Mouse (Mus musculus): ENCODE measurements around the gene BC030870.

BC030870 gene

DNA sequence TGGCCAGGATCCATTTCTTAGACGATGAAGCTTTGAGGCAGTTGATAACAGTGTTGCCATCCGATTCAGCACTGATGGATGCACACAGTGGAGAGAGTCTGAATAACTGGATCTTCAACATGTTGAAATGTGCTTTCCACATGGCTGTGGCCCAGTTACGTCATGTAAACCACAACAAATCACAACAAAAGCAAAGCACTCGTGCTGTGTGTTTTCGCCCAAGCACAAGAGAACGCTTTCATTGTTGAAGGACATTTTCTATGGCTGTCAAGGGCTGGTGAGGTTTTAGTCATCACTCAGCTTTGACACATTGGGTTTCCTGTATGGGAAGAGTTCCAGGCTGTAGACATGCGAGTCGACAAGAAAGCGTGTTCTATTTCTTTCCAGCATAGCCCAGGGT lies 48.6 kb downstream of the BC030870 start:
- DNase-seq (ENCODE audit: low spot score in 2 of 2): no peak

DNA sequence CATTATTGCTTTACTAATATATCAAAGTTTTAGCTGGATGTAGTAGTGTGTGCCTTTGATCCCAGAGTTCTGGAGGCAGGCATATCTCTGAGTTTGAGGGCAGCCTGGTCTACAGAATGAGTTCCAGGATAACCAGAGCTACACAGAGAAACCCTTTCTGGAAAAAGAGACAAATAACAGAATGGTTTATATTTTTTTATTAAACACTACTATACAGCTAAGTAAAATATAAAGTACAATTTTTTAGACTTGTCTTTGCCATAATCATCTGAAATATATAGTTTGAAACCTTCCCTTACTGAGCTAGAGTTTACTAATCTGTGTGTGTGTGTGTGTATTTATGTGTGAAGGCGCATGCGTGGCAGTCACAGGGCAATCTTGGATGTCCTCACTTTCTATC lies 54.6 kb downstream of the BC030870 start, which contains the start of gene Gm10663:
TSS of gene Gm10663 (plus strand) at position 301 of the 400 bp plus-strand sequence.
- no peak for DNase-seq (ENCODE audit: low spot score in 2 of 2)

DNA sequence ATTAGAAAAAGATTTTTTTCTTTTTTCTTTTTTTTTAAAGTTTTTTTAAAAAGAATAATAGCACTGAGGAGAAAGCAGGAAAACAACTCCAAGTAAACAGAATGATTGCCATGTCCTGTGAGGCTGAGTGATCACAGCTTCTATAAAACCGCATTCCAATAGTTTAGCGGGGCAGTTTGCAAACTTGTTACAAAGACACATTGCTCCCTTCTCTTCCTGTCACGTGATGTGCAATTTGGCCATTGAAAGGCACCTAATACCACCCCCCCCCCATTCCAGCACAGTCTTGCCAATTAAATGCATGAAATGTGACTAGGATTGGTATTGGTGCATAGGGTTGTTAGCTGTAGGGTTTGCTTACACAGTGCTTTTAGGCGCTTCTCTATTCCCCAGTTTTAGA lies 58.4 kb downstream of the BC030870 start:
- no peak for DNase-seq (ENCODE audit: low spot score in 2 of 2)

DNA sequence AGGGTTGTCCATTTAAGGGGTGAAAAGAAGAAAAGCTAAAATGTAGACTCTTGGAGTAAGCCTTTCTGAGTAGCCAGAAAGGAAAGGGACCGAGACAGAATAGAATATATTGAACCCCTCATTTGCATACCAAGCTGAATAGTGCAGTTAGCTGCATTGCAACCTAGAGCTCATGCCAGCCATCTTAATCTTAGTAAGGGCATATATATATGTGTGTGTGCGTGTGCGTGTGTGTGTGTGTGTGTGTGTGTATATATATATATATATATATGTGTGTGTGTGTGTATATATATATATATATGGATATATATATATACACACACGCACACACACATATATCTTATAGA lies 60.9 kb downstream of the BC030870 start:
- DNase-seq (ENCODE audit: low spot score in 2 of 2): no peak

DNA sequence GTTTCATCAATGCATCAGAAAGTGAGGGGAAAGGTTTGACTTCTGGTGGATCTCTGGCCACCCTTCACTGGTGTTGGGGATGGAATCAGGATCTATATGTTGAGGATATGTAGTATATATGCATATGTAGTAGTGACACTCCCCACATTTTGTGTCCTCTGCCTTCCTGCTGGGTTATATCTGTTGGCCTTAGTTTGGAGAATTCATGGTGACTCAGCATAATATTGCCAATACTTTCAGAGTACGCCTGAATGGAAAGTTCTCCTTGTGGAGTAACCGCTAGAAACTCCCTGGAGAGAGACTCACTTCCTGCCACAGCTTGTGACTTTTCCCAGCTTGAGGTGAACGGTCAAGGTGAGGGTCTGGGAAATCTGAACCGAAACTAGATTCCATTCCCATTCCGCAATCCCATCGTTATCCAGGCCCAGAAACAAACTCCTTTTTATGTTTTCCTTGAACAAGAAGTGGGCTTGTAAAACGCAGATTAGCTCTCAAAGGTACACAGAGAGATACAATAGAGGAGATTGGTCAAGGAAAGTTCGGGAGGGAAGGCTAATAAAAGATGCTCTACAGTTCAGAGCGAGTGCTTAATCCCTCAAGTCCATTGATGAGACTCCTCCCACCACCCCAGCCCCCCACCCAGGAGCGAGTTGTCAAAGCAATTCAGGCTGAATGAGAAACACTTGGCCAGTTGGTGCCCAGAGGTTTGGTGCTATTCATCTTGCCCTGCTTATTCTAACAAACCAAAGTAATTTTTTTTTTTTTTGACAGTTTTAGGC lies 61.5 kb downstream of the BC030870 start:
- DNase-seq (ENCODE audit: low spot score in 2 of 2): no peak

DNA sequence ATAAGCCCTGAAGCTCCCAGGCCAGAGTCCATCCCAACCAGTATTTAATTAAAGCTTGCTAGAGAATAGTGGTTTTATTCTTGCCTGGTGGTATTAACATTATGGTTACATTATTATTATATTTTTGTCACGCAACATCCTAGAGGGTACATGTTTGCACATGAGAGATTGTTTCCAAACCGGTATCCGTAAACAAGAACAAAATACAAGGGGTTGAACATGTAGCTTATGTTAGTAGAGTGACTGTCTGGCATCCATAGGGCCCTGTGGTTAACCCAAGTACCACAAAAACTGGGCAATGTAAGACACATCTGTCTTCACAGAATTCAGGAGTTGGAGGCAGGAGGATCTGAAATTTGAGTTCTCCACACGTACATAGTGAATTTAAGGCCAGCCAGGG lies 62.3 kb downstream of the BC030870 start:
- DNase-seq (ENCODE audit: low spot score in 2 of 2): no peak

DNA sequence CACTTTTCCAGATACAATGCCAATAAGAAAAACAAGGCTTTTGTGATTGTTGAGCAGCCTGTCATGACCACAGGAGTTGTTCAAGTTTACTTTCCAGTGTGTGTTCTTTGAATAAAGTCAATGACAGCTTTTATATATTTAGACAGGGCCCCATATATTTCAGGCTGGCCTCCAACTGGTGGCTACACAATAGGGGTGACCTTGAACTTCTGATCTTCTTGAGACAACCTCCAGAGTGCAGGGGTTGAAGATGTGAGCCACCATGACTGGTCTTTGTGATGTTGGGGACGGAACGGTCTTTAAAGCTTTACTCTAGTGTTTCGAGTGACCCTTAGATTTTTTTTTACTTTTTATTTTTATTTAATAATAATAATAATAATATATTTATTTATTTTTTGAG lies 63.7 kb downstream of the BC030870 start:
- no peak for DNase-seq (ENCODE audit: low spot score in 2 of 2)

DNA sequence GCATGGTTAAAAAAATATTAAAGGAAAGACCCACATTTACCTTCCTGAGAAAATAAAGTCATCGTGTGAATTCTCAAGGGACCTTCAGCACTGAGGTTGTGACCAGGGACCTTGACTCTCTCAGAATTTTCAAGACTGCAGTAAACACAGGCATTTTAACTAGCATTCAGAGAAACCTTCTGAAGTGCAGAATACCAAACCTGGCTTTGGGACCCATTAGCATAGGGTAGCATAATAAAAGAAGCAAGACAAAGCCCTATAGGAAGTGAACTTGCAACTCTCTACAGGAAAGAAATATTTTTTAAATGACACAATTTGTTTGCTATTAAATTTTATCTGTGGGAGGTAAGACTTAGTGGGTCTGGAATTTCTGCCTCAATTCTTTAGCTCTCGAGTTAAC lies 65.3 kb downstream of the BC030870 start:
- no peak for DNase-seq (ENCODE audit: low spot score in 2 of 2)

DNA sequence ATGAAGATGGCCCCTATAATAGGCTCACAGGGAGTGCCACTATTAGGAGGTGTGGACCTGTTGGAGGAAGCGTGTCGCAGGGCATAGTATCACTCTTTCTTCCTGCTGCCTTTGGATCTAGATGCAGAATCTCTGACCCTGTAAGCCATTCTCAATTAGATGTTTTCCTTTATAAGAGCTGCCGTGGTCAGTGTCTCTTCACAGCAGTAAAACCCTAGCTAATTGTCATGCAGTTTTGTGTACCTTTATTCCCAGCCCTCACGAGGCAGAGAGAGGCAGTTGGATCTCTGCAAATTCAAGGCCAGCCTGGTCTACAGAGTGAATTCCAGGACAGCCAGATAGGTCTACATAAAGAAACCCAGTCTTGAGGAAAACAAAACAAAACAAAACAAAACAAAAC lies 67.2 kb downstream of the BC030870 start:
- no peak for DNase-seq (ENCODE audit: low spot score in 2 of 2)

DNA sequence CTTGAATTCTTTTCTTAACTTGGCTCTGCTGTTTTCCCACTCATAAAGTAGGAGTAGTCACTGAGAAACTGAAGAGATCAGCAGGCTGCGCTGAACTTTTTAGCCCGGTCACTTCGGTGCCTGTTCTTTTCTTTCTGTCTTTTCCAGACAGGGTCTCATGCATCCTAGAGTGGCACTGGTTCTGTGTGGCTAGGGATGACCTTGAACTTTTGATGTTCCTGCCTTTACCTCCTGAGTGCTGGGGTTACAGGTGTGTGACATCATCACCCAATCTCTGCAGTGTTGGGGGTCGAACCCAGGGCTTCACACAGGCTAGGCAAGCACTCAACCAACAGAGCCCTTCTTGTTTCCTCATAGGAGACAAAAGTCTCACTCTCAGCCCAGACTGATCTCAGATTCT lies 72.6 kb downstream of the BC030870 start:
- no peak for DNase-seq (ENCODE audit: low spot score in 2 of 2)

DNA sequence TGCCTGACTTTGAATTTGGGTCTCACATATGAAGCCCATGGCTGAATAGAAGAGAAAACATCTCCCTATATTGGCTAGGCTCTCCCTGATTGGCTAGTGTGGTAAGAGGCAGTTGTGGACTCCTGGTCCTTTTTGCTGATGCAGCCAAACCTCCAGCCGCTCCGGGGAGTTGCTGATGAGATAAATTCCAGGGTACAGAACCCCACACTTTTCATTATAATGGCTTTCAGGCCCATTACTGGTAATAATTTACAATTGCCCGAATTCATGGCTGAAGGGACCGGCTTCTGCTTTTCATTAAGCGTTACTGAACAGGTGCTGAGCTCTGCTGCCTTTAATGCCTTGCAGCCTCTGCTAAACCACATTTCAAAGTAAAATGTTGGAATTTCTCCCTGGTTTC lies 75.4 kb downstream of the BC030870 start:
- DNase-seq (ENCODE audit: low spot score in 2 of 2): no peak

DNA sequence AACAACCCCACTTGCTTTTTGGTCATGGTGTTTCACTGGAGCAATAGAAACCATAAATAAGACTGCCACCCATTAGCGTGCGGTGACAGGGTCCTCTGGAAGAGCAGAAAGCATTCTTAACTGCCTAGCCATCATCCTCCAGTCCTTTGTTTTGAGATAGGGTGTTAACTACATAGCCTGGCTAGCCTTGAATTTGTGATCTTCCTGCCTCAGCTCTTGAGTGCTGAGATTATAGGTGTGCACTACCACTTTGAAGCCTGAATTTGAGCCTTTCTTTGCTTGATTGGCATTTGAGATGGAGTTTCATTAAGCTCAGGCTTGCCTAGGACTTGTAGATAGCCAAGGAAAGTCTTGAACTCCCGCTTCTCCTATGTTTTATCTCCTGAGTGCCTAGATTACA lies 75.8 kb downstream of the BC030870 start:
- no peak for DNase-seq (ENCODE audit: low spot score in 2 of 2)

DNA sequence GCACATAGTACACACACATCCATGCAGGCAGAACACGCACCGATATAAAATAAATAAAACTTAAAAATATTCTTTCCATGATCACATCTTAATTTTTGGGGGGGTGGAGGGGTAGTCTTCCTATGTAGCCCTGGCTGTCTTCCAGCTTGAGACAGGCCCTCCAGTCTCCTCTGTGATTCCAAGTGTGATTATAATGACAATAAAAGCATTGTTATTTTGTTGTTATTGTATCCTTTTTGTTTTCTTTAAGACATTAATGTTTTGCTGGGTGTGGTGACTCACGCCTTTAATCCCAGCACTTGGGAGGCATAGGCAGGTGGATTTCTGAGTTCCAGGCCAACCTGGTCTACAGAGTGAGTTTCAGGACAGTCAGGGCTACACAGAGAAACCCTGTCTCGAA lies 81.6 kb downstream of the BC030870 start:
- no peak for DNase-seq (ENCODE audit: low spot score in 2 of 2)

DNA sequence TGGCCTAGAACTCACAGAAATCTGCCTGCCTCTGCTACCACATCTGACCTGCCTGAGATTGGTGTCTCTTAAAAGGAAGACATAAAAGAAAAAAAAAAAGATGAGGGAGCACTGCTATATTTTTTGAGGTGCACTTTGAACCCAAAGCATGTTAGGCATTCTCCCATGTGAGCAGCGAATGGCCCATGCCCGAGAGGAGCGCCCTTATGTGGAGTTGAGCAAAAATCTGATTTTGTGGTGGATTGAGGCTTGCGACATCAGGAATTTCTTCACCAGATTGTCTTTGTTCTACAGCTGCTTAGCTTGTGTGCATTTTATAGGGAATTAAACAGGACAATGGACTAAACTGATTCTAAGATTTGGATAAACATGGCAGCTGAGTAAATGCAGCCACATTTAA lies 82.2 kb downstream of the BC030870 start:
- no peak for DNase-seq (ENCODE audit: low spot score in 2 of 2)

DNA sequence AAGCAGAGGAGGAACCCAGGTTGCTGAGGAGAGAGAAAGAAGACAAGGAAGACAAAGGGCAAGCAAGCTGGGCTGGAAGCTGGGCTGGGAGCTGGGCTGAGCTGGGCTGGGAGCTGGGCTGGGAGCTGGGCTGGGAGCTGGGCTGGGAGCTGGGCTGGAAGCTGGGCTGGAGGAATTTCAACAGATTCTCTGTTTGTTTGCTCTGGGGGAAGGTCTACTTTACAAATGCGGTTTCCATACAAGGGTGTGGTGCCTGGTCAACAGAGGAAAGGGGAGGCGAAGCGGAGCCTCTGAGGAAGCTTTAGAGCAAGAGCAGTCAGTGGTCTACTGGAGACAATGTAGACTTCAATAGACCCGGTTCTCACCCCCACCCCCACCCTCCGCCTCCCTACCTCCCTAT lies 82.8 kb downstream of the BC030870 start:
- no peak for DNase-seq (ENCODE audit: low spot score in 2 of 2)

DNA sequence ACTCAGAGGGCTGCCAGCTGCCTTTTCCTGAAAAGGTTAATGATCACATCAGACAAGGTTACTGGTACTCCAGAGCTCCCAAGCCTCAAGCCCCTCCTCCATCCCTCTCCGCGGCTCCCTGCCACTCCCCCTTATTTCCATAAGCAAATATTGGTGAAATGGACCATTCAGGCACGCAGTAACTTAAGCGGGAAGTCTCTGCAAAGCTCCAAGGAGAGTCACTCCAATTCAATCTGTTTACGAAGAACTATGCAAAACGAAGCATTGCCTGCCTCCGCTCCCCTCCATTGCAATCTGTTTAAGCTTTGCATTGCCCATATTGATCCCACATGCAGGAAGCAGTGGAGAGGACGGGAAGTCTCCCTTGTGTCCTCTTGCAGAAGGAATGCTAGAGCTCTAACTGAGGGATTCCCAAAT lies 92.2 kb downstream of the BC030870 start, which contains the start of gene Apela:
TSS of gene Apela (minus strand) at position 220 of the 417 bp plus-strand sequence.
- no peak for DNase-seq (ENCODE audit: low spot score in 2 of 2)

Measured in spleen, postnatal 10 days (tissue).